Mouse (Mus musculus): Measurements from ENCODE around the gene Schip1. TPM values are rescaled to one million over a fixed set of nuclear protein-coding genes. Genes with fewer than 3 reads are reported as not detected.

Schip1 gene
- total RNA-seq, 2 experiments from 2014 or later: 2.6 TPM

GRCm38 (mm10) chr3:68589220-68589840, 524.7 kb downstream of the Schip1 start:
- no peak for ATAC-seq (replicated peaks; ENCODE audit: low FRiP score, low TSS enrichment, poor library complexity, severe bottlenecking)

GRCm38 (mm10) chr3:68590436-68590835, 525.8 kb downstream of the Schip1 start:
- no peak for ATAC-seq (replicated peaks; ENCODE audit: low FRiP score, low TSS enrichment, poor library complexity, severe bottlenecking)

- ATAC-seq (replicated peaks; ENCODE audit: low FRiP score, low TSS enrichment, poor library complexity, severe bottlenecking): no peak
These were observed 528.0 kb downstream of the Schip1 start for GRCm38 (mm10) chr3:68592575-68592974.

GRCm38 (mm10) chr3:68593073-68593867, 528.7 kb downstream of the Schip1 start:
- no peak for ATAC-seq (replicated peaks; ENCODE audit: low FRiP score, low TSS enrichment, poor library complexity, severe bottlenecking)

- no peak for ATAC-seq (replicated peaks; ENCODE audit: low FRiP score, low TSS enrichment, poor library complexity, severe bottlenecking)
These were observed 530.8 kb downstream of the Schip1 start for GRCm38 (mm10) chr3:68595316-68595925.

- ATAC-seq (replicated peaks; ENCODE audit: low FRiP score, low TSS enrichment, poor library complexity, severe bottlenecking): no peak
These were observed 532.3 kb downstream of the Schip1 start for GRCm38 (mm10) chr3:68596938-68597337.

- no peak for ATAC-seq (replicated peaks; ENCODE audit: low FRiP score, low TSS enrichment, poor library complexity, severe bottlenecking)
These were observed 538.3 kb downstream of the Schip1 start for GRCm38 (mm10) chr3:68602891-68603290.

GRCm38 (mm10) chr3:68604467-68604866, 539.9 kb downstream of the Schip1 start:
- no peak for ATAC-seq (replicated peaks; ENCODE audit: low FRiP score, low TSS enrichment, poor library complexity, severe bottlenecking)

- ATAC-seq (replicated peaks; ENCODE audit: low FRiP score, low TSS enrichment, poor library complexity, severe bottlenecking): no peak
These were observed 540.4 kb downstream of the Schip1 start for GRCm38 (mm10) chr3:68604962-68605361.

- no peak for ATAC-seq (replicated peaks; ENCODE audit: low FRiP score, low TSS enrichment, poor library complexity, severe bottlenecking)
These were observed 541.5 kb downstream of the Schip1 start for GRCm38 (mm10) chr3:68605942-68606603.

- ATAC-seq (replicated peaks; ENCODE audit: low FRiP score, low TSS enrichment, poor library complexity, severe bottlenecking): no peak
These were observed 542.1 kb downstream of the Schip1 start for GRCm38 (mm10) chr3:68606730-68607129.

GRCm38 (mm10) chr3:68607336-68607735, 542.7 kb downstream of the Schip1 start:
- ATAC-seq (replicated peaks; ENCODE audit: low FRiP score, low TSS enrichment, poor library complexity, severe bottlenecking): no peak

GRCm38 (mm10) chr3:68608848-68609497, 544.4 kb downstream of the Schip1 start:
- ATAC-seq (replicated peaks; ENCODE audit: low FRiP score, low TSS enrichment, poor library complexity, severe bottlenecking): no peak

- ATAC-seq (replicated peaks; ENCODE audit: low FRiP score, low TSS enrichment, poor library complexity, severe bottlenecking): no peak
These were observed 545.4 kb downstream of the Schip1 start for GRCm38 (mm10) chr3:68610011-68610410.

- no peak for ATAC-seq (replicated peaks; ENCODE audit: low FRiP score, low TSS enrichment, poor library complexity, severe bottlenecking)
These were observed 546.1 kb downstream of the Schip1 start for GRCm38 (mm10) chr3:68610598-68611261.

GRCm38 (mm10) chr3:68615042-68615810, 550.6 kb downstream of the Schip1 start:
- peak; percentile 53 for ATAC-seq (replicated peaks; ENCODE audit: low FRiP score, low TSS enrichment, poor library complexity, severe bottlenecking)

GRCm38 (mm10) chr3:68616363-68616762, 551.8 kb downstream of the Schip1 start:
- peak; percentile 82 for ATAC-seq (replicated peaks; ENCODE audit: low FRiP score, low TSS enrichment, poor library complexity, severe bottlenecking)

- ATAC-seq (replicated peaks; ENCODE audit: low FRiP score, low TSS enrichment, poor library complexity, severe bottlenecking): no peak
These were observed 553.1 kb downstream of the Schip1 start for GRCm38 (mm10) chr3:68617708-68618107.
